Mouse (Mus musculus): ENCODE results near the gene Pkig.

Gene Pkig

DNA sequence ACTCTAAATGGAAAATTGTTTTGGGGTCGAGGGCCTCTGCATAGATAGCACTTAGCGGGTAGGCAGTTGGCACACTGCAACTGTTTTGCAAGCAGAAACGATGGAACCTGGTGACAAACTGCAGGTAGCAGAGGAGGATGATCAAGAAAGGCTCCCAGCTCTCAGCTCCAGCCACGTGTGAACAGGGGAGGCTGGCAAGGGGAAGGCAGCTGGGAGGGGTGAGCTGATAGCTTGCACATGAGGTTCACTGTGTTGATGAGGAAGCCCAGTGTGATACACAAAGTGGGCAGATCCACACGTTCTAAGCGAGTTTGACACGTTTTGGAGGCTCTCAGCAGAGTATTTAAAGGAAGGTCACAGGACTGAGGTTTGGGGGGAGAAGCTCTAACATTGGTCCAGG, 54.3 kb downstream of the Pkig start:
- no peak for DNase-seq

DNA sequence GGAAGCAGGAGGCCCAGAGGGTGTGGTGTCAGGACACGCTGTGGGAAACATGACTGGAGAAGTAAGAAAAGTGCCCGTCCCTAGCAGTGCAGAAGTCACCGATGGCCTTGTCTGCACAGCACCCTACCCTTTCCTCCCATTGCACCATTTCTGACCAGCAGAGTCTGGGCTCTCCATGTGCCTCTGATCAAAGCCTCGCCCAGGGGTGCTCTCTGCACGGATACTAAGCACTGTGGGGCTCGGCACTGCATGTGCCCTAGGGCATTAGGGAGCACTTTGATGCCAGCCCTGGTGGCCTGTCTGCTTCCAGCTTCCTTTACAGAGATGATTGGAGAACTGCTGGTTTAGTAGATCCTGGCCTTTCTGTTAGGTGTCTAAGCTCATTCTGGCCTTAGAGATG, 54.7 kb downstream of the Pkig start:
- no peak for DNase-seq

- no peak for DNase-seq
These were observed 55.2 kb downstream of the Pkig start for GRCm38 (mm10) chr2:163713340-163713739.

- DNase-seq, result no peak
These were observed 58.3 kb downstream of the Pkig start for GRCm38 (mm10) chr2:163716448-163716847.

- DNase-seq, result no peak
These were observed 58.7 kb downstream of the Pkig start for GRCm38 (mm10) chr2:163716853-163717252.

GRCm38 (mm10) chr2:163718526-163718925, 60.3 kb downstream of the Pkig start:
- no peak for DNase-seq

- DNase-seq, result peak; percentile 82
These were observed 60.9 kb downstream of the Pkig start for GRCm38 (mm10) chr2:163718951-163719603.

DNA sequence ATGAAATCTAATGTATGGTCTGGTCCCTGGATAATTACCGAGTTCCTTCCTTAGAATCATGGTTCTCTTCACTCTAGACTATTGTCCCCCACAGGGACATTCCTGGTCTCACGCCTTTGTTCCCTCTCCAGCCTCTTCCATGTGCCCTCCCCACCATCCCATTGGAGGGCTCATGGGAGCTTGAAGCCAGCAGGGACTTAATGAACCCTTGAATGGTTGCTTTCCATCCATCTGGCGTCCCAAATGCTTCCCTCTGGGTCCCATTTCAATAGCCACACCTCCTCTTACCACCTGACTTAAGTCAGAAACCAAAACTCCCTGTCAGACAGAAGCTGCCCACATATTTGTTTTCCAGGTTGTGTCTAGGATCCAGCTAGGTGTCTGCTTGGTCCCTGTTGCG, 61.4 kb downstream of the Pkig start:
- DNase-seq, result no peak

DNA sequence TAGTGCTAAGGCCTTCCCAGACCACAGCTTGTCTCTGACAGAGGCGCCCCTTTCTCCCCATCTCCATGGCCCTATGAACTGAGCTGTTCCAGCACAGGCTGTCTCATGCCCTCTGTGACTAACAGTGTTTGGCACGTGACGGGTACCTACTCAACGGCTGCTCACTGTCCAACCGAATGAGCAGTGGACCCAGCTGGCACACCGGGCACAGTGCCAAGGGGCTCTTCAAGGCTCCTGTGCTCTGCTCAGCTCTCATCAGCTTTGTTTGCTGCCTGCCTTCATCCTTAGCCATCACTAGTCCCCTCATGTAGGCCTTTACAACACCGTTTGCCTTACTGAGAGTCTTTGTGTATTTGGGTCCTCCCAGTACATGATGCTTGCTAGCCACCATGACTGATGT, 64.4 kb downstream of the Pkig start:
- DNase-seq, result no peak

- peak; percentile 70 for DNase-seq
These were observed 68.7 kb downstream of the Pkig start for GRCm38 (mm10) chr2:163726766-163727393.

GRCm38 (mm10) chr2:163728300-163728699, 70.1 kb downstream of the Pkig start:
- no peak for DNase-seq

GRCm38 (mm10) chr2:163732021-163732420, 73.8 kb downstream of the Pkig start:
- DNase-seq, result peak; percentile 42

DNA sequence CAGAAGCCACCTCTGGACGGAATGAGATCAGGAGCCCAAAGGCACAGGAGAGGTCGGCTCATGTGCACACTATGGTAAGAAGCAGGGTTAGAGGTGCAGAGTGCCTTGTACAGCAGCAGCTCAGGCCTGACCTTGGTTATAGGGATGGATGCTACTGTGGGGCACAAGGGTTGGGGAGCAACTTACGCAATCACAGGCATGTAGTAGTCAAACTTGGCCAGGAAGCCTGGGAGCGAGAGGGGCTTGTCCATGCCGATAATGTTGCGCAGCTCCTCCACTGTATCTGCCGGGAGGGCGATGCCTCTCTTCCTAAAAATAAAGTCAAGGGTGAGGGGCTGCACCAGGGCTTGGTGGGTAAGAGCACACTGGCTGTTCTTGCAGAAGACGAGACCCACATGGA, 77.0 kb downstream of the Pkig start:
- DNase-seq, result no peak

GRCm38 (mm10) chr2:163735980-163736379, 77.8 kb downstream of the Pkig start:
- peak; percentile 83 for DNase-seq

DNA sequence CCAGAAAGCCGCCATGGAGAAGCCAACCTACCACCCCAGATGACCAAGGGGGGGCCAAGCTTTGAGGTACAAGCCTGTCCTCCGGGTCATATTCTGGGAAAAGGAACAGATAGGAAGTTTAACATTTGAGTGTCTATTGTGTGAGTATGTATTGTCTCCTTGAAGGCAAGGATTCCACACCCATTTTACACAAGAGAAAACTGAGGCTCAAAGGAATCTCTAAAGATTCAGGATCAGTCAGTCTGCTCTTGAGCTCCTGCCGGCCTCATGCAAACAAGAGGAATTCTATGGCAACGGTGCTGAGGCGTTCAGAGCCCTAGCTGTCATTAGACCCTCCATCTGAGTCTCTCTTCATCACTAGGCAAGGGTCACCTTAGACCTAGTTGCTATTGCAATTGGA, 84.5 kb downstream of the Pkig start:
- no peak for DNase-seq

GRCm38 (mm10) chr2:163743357-163743756, 85.2 kb downstream of the Pkig start:
- peak; percentile 33 for DNase-seq

DNA sequence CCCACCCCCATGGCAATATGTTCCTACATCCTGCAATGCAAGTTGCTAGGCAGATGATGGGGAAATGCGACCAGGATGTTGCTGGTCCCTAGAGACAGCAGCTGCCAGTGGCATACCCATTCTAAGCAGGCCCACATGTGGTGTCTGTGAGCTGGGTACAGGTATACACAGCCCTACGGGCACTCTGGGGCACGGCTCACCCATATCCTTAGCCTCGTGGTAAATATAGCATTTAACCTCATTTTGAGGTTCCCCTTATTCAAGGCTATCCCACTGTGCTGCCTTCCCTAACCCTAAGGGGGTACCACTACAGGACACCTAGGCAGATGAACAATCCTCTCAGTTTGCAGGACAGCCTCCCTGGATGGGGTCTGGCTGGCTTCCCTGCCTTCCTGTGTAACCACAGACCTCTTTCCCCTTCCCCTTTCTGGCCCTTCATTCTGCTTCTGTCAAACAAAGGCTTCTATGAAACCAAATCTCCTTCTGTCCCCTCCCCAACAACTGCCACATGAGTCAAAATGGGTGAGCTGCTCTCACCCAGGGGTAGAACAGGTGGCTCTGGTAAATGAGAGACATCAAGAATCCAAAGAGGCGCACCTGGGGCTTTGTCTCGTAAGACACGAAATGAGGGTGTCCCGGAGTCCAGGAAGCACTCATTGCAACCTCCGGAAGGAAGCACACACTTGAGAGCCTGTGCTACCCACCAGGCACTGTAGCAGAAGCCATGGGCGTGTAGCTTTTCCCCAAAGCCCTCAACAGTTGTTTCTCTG, 86.8 kb downstream of the Pkig start:
- no peak for DNase-seq

DNA sequence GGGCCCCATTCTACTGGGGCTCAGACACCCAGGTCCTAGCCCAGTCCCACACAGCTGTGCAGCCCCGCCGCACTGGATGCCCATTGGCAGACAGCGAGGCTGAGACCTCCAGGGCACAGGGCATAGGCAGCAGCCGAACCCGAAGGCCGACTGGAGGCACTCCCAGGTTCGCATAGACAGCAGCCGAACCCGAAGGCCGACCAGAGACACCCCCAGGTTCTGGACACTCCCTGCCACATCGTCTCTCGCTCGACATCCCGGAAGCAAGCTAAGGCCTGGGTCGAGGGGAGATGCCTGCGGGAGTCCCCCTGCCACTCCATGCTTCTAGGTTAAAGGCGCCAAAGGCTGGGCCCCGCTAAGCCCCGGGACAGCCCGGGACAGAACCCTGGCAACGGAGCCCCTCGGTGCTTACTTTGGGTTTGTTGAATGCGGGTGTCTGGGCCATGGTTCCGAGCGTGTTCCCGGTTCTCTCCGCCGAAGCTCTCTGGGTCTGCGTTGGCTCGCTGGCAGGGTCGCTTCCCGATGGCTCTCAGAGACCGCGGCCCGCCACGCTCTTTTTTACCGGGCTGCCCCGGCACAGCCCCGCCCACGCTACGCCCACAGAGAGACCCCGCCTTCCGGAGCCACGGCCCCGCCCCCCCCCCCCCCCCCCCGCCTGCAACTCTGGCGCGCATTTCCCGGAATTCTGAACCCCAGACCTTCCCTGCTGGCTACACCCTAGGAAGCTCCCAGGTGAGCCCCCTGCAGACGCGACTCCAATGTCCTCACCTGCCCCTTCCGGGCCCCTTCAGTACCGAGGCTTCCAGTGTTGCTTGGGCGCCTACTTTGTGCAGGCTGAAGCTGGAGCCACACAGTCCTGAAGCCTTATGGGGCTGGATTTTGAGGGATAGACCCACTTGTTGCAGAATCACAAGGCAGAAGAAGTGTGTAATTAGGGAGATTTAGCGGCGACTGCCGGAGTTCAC, 91.7 kb downstream of the Pkig start, which contains the start of gene Ada:
TSS of gene Ada (minus strand) at position 593 of the 965 bp plus-strand sequence.
- peak; percentile 79 for DNase-seq

DNA sequence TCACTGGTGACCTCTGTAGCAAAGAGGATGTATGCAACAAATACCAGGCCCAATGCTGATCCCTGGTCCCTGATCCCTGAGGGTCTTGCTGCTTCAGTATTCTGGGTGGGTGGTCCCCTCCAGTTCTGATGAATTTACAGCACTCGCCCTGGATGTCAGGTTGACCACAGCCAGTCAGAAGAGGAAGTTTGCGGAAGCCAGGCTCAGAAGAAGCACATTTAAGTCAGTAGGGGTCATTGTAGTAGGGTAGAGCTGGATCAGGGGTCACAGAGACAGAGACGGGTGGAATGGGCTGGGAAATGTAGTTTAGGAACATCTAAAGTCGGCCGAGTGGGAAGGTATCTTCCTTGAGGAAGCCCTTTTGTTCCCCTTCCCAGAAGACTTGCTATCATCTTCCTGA, 96.0 kb downstream of the Pkig start:
- DNase-seq, result no peak

DNA sequence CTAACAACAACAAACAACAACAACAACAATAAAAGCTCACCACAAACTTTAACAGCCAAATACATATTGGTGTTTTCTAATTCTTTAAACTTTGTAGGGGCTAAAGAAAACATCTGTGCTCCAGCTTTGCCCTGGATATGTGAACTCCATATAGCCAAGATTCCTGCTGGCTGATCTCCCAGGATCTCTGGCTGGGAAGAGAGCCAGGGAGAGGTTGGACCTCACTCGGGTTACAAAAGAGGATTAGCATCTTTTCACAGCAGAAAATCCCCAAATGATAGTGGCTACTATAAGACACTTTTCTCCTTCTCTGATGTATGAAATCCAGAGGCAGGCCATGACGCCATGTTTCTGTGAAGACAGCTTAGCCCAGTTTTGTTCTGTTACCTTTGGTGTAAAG, 98.5 kb downstream of the Pkig start:
- peak; percentile 78 for DNase-seq

- DNase-seq, result no peak
These were observed 100.0 kb downstream of the Pkig start for GRCm38 (mm10) chr2:163758146-163758545.

GRCm38 (mm10) chr2:163760589-163760988, 102.4 kb downstream of the Pkig start:
- DNase-seq, result no peak

DNA sequence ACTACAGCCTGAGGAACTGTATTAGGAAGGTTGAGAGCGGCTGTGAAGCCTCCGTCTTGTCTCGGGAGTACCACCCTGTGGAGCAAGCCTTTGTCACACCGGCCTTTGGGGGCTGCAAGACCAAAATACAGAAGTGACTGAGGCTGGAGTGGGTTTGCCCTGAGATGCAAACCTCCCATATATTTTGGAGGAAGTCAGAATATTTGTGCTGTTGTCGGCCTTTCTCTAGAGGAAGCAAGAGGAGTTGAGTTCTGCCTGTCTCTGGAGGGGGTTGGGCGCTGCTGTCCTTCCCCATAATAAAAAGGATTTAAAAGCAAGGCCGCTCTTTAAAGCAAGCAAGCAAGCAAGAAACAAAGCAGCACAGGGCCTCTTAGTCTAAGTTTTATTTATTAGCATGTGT, 103.2 kb downstream of the Pkig start:
- DNase-seq, result no peak

Data from kidney, postnatal 14 days (tissue).